Mouse (Mus musculus) small intestine, adult 10 weeks (tissue): ENCODE measurements around the gene Lyst. TPM values are rescaled to one million over a fixed set of nuclear protein-coding genes. Genes with fewer than 3 reads are reported as not detected.

ENCODE experiments used
- polyA plus RNA-seq: library from polyadenylated mRNA; stranded (reverse); fragments of 350-450 nt; fragmentation: Illumina TruSeq; extraction: RNeasy Lipid Tissue Mini Kit (QIAGEN cat#74804); gene quantifications from one replicate; pipeline ENCODE4 v1.2.3, GENCODE M21; 2014; ENCODE audit warnings: low replicate concordance

Lyst gene
- 3.9 TPM for polyA plus RNA-seq

DNA sequence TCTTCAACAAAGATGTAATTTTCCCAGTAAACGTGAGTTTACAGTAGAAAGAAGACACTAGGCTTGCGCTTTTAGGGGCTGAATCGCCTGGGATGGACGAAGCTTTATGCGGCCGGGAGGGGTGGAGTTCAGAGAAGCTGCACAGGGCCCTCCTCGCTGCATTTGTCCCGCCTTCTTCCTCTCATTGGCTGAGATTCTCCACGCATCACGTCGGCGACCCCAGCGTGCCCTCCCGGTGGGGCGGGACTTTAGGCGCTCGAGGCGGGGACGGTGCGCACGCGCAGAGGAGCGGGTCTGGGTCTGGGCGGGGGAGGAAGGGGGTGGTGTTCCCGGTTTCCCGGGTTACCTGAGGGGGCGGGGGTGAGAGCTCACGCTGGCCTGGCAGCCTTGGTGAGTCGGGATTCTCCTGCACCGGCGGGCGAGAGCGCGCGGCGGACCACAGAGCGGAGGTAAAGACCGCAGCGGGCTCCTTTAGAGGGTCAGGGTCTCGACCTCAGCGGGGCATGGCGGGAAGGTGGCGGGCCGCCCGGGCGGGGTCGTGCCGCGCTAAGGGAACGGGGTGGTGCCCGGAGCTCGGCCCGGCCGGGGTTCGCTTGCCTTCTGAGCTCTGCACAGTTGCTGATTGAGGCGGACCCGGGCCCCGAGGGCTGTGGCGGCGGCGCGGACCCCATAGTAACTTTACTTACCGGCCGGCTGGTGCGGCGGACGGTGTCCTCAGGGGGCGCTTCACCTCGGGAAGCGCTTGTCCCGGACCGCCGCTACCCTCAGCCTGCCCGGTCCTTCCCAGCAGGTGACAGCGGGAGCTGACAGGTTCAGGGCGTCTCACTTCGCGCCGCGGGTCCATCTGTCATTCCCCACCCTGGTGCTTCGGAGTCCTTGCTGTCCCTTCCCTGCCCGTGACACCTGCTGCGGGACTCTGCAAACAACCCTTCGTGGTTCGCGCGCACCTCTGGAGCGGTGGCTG, at the start of gene Lyst:
TSS of gene Lyst (plus strand) at position 350 of the 964 bp plus-strand sequence.

DNA sequence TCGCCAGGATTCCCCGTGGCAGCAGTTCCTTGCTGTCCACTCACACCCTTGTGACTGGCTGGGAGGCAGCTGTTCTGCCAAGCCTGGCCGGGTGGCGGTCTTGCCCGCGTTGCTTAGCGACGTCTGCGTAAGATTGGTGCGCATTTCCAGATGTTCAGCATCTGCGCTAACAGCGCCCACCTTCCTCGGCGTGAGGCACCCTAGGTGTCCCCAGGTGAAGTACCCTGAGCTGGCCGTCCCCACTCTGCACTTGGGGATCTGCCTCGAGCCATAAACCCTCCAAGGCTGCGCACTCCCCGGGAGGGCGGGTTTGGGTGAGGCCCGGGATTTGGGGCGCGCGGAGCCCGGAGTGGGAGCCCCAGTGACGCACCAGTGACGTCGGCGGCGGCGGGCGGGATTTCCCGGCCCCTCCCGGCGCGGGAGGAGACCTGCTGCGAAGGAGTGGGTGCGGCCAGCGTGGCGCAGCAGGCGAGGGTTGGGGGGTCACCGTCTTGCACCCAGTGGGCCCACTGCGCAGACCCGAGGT, 193.8 kb downstream of the Lyst start, which contains the start of gene Gng4:
TSS of gene Gng4 (plus strand) at position 166 of the 526 bp plus-strand sequence.

Other genes starting within 250 kb of the Lyst start
- 2.4 TPM for gene Gpr137b, start 196.4 kb upstream of the Lyst start, polyA plus RNA-seq
- gene Nid1, start 152.8 kb upstream of the Lyst start, polyA plus RNA-seq: 33.7 TPM
- 2.4 TPM for gene Gng4, start 193.7 kb downstream of the Lyst start, polyA plus RNA-seq